ENCODE assay signal across 8 mouse cellular contexts in genomic region chr9:31385947-31386354, GRCm38 (mm10). TPM values are rescaled to one million over a fixed set of nuclear protein-coding genes. Genes with fewer than 3 reads are reported as not detected.
DNase-seq lines count a peak whose midpoint lies in the region; ATAC-seq and TF ChIP-seq lines count a peak whose summit lies in the region.

Gene Nfrkb (plus strand): TSS chr9:31386192.

- H3K4me2 ChIP-seq in forebrain, embryonic 15.5 days (replicated peaks) = peak within 1 kb of the TSS; percentile 58

- under 1% methylated on average over 45 of the region's 46 CpGs for WGBS in forebrain, embryonic 15.5 days
- WGBS in lung, adult 2 months = 1% methylated on average over 46 of the region's 46 CpGs

- H3K9ac ChIP-seq in ES-E14 (ENCODE audit: insufficient read depth, low read depth, low read length, poor library complexity, severe bottlenecking) = peak within 1 kb of the TSS; percentile 90
- H3K9ac ChIP-seq in forebrain, embryonic 15.5 days (replicated peaks) = peak within 1 kb of the TSS; percentile 76

- H3K27ac ChIP-seq in ES-E14 (ENCODE audit: insufficient read depth, low read depth, low read length, poor library complexity, severe bottlenecking) = no peak within 1 kb of the TSS
- peak within 1 kb of the TSS; percentile 65 for H3K27ac ChIP-seq in forebrain, embryonic 15.5 days (replicated peaks)

- H3K4me1 ChIP-seq in ES-E14 (ENCODE audit: control insufficient read depth in 2 of 2, insufficient read depth in 2 of 2, low read length in 2 of 2, poor library complexity in 1 of 2) = peaks cover 2 to 4% of the 10 kb centered on the region in 2 experiments; a peak in 3 of 4 replicates
- H3K4me1 ChIP-seq in forebrain, embryonic 15.5 days = peaks cover 26% of the 10 kb centered on the region
- H3K4me1 ChIP-seq in lung, adult 2 months (ENCODE audit: control insufficient read depth, insufficient read depth, low read length) = peaks cover 6% of the 10 kb centered on the region

- in situ Hi-C loops in ES-E14 (cut with MboI; ENCODE audit: low sequenced_read_pairs in 2 of 2, unreplicated experiment in 2 of 2) = no loop called here

- peak; percentile 92; the same call in 1 of the 2 replicates for TF ChIP-seq POLR2A in lung, adult 2 months (IDR thresholded peaks at IDR 0.05; ENCODE audit: borderline replicate concordance, extremely low read depth, low read depth, low read length)

- no peak for TF ChIP-seq CTCF in lung, adult 2 months (IDR thresholded peaks at IDR 0.05; ENCODE audit: insufficient read depth, low read length)

- H3K36me3 ChIP-seq in ES-E14 (ENCODE audit: control insufficient read depth, insufficient read depth, low read length, poor library complexity, severe bottlenecking) = peaks cover 2% of the 10 kb centered on the region; the same call in 1 of the 2 replicates
- peaks cover 12% of the 10 kb centered on the region for H3K36me3 ChIP-seq in forebrain, embryonic 15.5 days

- intact Hi-C loops in heart, postnatal 25 days (cut with DNase I) = no loop called here

- no peaks in the 10 kb centered on the region for H3K9me3 ChIP-seq in ES-E14 (ENCODE audit: control insufficient read depth, insufficient read depth, low read depth, low read length)
- no peaks in the 10 kb centered on the region for H3K9me3 ChIP-seq in forebrain, embryonic 15.5 days

- H3K27me3 ChIP-seq in forebrain, embryonic 15.5 days = no peaks in the 10 kb centered on the region

- H3K4me3 ChIP-seq in ES-E14 (ENCODE audit: insufficient read depth in 1 of 2, low read depth in 1 of 2, low read length in 2 of 2, poor library complexity in 1 of 2, severe bottlenecking in 1 of 2) = peak within 1 kb of the TSS; percentile 85 to 92
- peak within 1 kb of the TSS; percentile 82 for H3K4me3 ChIP-seq in forebrain, embryonic 15.5 days
- H3K4me3 ChIP-seq in lung, adult 2 months (replicated peaks; ENCODE audit: extremely low read depth, low read depth, low read length) = peak within 1 kb of the TSS; percentile 98

- ATAC-seq in forebrain, embryonic 15.5 days (replicated peaks) = peak; percentile 98
- peak; percentile 99 for ATAC-seq in neutrophil, adult 5-6 weeks (ENCODE audit: extremely low read depth, insufficient number of reproducible peaks, low FRiP score, poor library complexity, severe bottlenecking)

- DNase-seq in ES-E14 (ENCODE audit: low read depth, low spot score) = peak; percentile 89
- peak; percentile 93 for DNase-seq in cerebellum, adult 11-12 months
- peak; percentile 85 for DNase-seq in heart, postnatal 25 days (ENCODE audit: low spot score)
- DNase-seq in layer of hippocampus, adult 18-20 months (ENCODE audit: low spot score in 2 of 2) = peak; percentile 94 to 95
- DNase-seq in lung, adult 2 months = peak; percentile 94
- DNase-seq in thymus, adult 18-20 months = peak; percentile 92 to 94

TF ChIP-seq in ES-E14, 5 proteins besides CTCF, POLR2A, EP300 and RAD21:
- TF ChIP-seq HCFC1 (IDR thresholded peaks at IDR 0.05; ENCODE audit: borderline replicate concordance, insufficient read depth, low read length) (0 out of 2 replicates have a peak, but pooled peaks have one; percentile 10), ZNF384 (IDR thresholded peaks at IDR 0.05; ENCODE audit: low read depth, low read length) (no peak), CHD2 (IDR thresholded peaks at IDR 0.05; ENCODE audit: low read depth, low read length) (no peak), ZC3H11A (IDR thresholded peaks at IDR 0.05; ENCODE audit: borderline replicate concordance, low read depth, low read length) (no peak)

RNA-seq across cellular contexts. Expression of gene Nfrkb, which starts in this region (rescaled TPM):
- 26.1 and 32.4 TPM in 2 replicates for total RNA-seq in ES-E14 (2012; rRNA removed)
- polyA plus RNA-seq in forebrain, embryonic 15.5 days (2015; fragmentation: Nextera tagmentation; extraction: Ambion mirVana) = 27.3 and 31.6 TPM in 2 replicates
- total RNA-seq in heart, postnatal 25 days (2021) = 10 to 100 TPM in 1 of 2 experiments, 1 to 10 TPM in 1; 8.8 to 11.4 TPM
- total RNA-seq in layer of hippocampus, adult 18-20 months (2021) = 10 to 100 TPM; 27.9 to 28.6 TPM
- 16.6 and 19.7 TPM in 2 replicates for polyA plus RNA-seq in lung, adult 2 months (2012; rRNA removed)
- total RNA-seq in neutrophil, adult 5-6 weeks (2017) = 62.0 and 62.8 TPM in 2 replicates
